Mouse (Mus musculus) lung, postnatal 0 days (tissue): ENCODE results near the gene Pdcl2.

Experiments used
- CTCF ChIP-seq: IDR thresholded peaks from 2 replicates; pipeline ENCODE4 v1.5.1; 2016; ENCODE audit warnings: antibody characterized with exemption, mild to moderate bottlenecking
- EP300 ChIP-seq: IDR thresholded peaks from 2 replicates; pipeline ENCODE4 v1.6.1; 2016; ENCODE audit warnings: antibody characterized with exemption, mild to moderate bottlenecking, control low read depth

- TF ChIP-seq EP300 (no peak), CTCF (no peak)
Measured at GRCm38 (mm10) chr5:76330953-76331352, at the start of gene Pdcl2.
